Mouse (Mus musculus) spleen, adult 2 months (tissue): ENCODE measurements around the gene Acot3.

Source experiments
- CTCF ChIP-seq: fragments of 200-500 bp; IDR thresholded peaks from 2 replicates; pipeline ENCODE4 v1.5.1; 2011; ENCODE audit warnings: mild to moderate bottlenecking, inconsistent platforms; ENCODE audit not compliant: insufficient read depth, insufficient read length, insufficient replicate concordance; ENCODE audit errors: extremely low read depth
- POLR2A ChIP-seq: fragments of 200-500 bp; IDR thresholded peaks from 2 replicates; pipeline ENCODE4 v1.6.1; 2011; ENCODE audit warnings: low read depth, low read length, inconsistent platforms

DNA sequence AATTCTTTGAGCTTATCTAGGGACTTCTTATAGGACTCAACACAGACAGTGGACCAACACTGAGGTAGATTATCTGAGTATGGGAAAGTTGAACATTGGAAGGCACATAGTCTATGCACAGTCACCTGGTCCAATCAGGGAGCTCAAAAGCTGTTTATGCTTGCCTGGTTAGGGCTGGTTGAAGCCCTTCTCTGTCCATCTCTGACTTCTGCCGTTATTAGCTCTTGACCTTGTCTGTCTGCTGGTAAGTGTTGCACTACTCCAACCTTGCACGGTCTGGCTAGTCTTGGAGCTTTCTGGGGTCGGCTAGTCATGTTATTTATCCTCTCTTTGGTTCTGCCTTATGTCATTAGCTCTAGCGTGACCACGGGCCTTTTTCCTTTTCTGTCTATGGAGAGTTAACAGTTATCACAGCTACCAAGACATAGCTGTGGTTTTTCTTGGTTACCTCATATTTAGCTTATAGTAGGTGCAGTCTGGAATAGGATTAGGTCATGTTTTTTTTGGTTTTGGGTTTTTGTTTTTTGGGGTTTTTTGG is at the start of gene Acot3:
- no peak for TF ChIP-seq POLR2A
- no peak for TF ChIP-seq CTCF
